Mouse (Mus musculus): ENCODE results near the gene Nectin2. TPM values are rescaled to one million over a fixed set of nuclear protein-coding genes. Genes with fewer than 3 reads are reported as not detected.

The Nectin2 gene
- polyA plus RNA-seq, 1 experiment from 2014 or later, result 57.7 TPM

- WGBS, result 75% methylated on average over 23 of the region's 24 CpGs
- H3K27ac ChIP-seq (ENCODE audit: low read depth, low read length), result peak overlapping the region; percentile 47; the same call in 1 of the 2 replicates
- H3K4me2 ChIP-seq (ENCODE audit: low read length), result no peak overlapping the region
- no peak overlapping the region for H3K9ac ChIP-seq (ENCODE audit: low read depth, low read length)
- no peaks in the 10 kb centered on the region for H3K4me1 ChIP-seq (ENCODE audit: control insufficient read depth, insufficient read depth, low read depth, low read length)
- H3K36me3 ChIP-seq (ENCODE audit: control insufficient read depth, insufficient read depth, low read length), result no peaks in the 10 kb centered on the region
- ATAC-seq, result no peak
- no peaks in the 10 kb centered on the region for H3K9me3 ChIP-seq (ENCODE audit: control insufficient read depth, low read length)
- H3K4me3 ChIP-seq (ENCODE audit: low read length), result no peak overlapping the region
- H3K27me3 ChIP-seq (replicated peaks; ENCODE audit: control insufficient read depth, insufficient read depth, low read length), result no peaks in the 10 kb centered on the region
Observed at GRCm38 (mm10) chr7:19755851-19756786, 5.8 kb upstream of the Nectin2 start.

GRCm38 (mm10) chr7:19755008-19755407 lies 4.7 kb upstream of the Nectin2 start:
- ATAC-seq, result no peak

GRCm38 (mm10) chr7:19754065-19754464 lies 3.8 kb upstream of the Nectin2 start:
- H3K4me2 ChIP-seq (ENCODE audit: low read length), result no peak overlapping the region
- no peaks in the 10 kb centered on the region for H3K27me3 ChIP-seq (replicated peaks; ENCODE audit: control insufficient read depth, insufficient read depth, low read length)
- WGBS, result 85% methylated on average over 1 of the region's 1 CpGs
- no peak overlapping the region for H3K9ac ChIP-seq (ENCODE audit: low read depth, low read length)
- no peaks in the 10 kb centered on the region for H3K9me3 ChIP-seq (ENCODE audit: control insufficient read depth, low read length)
- H3K27ac ChIP-seq (ENCODE audit: low read depth, low read length), result no peak overlapping the region
- H3K4me1 ChIP-seq (ENCODE audit: control insufficient read depth, insufficient read depth, low read depth, low read length), result peaks cover 4% of the 10 kb centered on the region; the same call in 1 of the 2 replicates
- H3K36me3 ChIP-seq (ENCODE audit: control insufficient read depth, insufficient read depth, low read length), result no peaks in the 10 kb centered on the region
- ATAC-seq, result no peak
- H3K4me3 ChIP-seq (ENCODE audit: low read length), result no peak overlapping the region

More at GRCm38 (mm10) chr7:19755008-19755407, 4.7 kb upstream of the Nectin2 start:
- peaks cover 4% of the 10 kb centered on the region; the same call in 1 of the 2 replicates for H3K4me1 ChIP-seq (ENCODE audit: control insufficient read depth, insufficient read depth, low read depth, low read length)
- 85% methylated on average over 2 of the region's 2 CpGs for WGBS
- H3K9ac ChIP-seq (ENCODE audit: low read depth, low read length), result no peak overlapping the region
- no peak overlapping the region for H3K4me3 ChIP-seq (ENCODE audit: low read length)
- H3K27me3 ChIP-seq (replicated peaks; ENCODE audit: control insufficient read depth, insufficient read depth, low read length), result no peaks in the 10 kb centered on the region
- H3K9me3 ChIP-seq (ENCODE audit: control insufficient read depth, low read length), result no peaks in the 10 kb centered on the region
- H3K36me3 ChIP-seq (ENCODE audit: control insufficient read depth, insufficient read depth, low read length), result no peaks in the 10 kb centered on the region
- no peak overlapping the region for H3K4me2 ChIP-seq (ENCODE audit: low read length)
- no peak overlapping the region for H3K27ac ChIP-seq (ENCODE audit: low read depth, low read length)

- Histone ChIP-seq H3K9ac (ENCODE audit: low read depth, low read length) (no peak overlapping the region), H3K4me3 (ENCODE audit: low read length) (no peak overlapping the region), H3K4me1 (ENCODE audit: control insufficient read depth, insufficient read depth, low read depth, low read length) (peaks cover 4% of the 10 kb centered on the region; the same call in 1 of the 2 replicates), H3K9me3 (ENCODE audit: control insufficient read depth, low read length) (no peaks in the 10 kb centered on the region), H3K27ac (ENCODE audit: low read depth, low read length) (no peak overlapping the region), H3K27me3 (replicated peaks; ENCODE audit: control insufficient read depth, insufficient read depth, low read length) (no peaks in the 10 kb centered on the region), H3K36me3 (ENCODE audit: control insufficient read depth, insufficient read depth, low read length) (no peaks in the 10 kb centered on the region), H3K4me2 (ENCODE audit: low read length) (no peak overlapping the region)
- ATAC-seq, result no peak
- whole genome bisulfite sequencing, result 76% methylated on average over 7 of the region's 7 CpGs
Observed at GRCm38 (mm10) chr7:19753587-19753986, 3.3 kb upstream of the Nectin2 start.

GRCm38 (mm10) chr7:19752652-19753051 lies 2.4 kb upstream of the Nectin2 start:
- Histone ChIP-seq H3K27ac (ENCODE audit: low read depth, low read length) (no peak overlapping the region), H3K4me1 (ENCODE audit: control insufficient read depth, insufficient read depth, low read depth, low read length) (peaks cover 12% of the 10 kb centered on the region), H3K4me3 (ENCODE audit: low read length) (no peak overlapping the region), H3K27me3 (replicated peaks; ENCODE audit: control insufficient read depth, insufficient read depth, low read length) (no peaks in the 10 kb centered on the region), H3K9me3 (ENCODE audit: control insufficient read depth, low read length) (no peaks in the 10 kb centered on the region), H3K4me2 (ENCODE audit: low read length) (no peak overlapping the region), H3K36me3 (ENCODE audit: control insufficient read depth, insufficient read depth, low read length) (no peaks in the 10 kb centered on the region), H3K9ac (ENCODE audit: low read depth, low read length) (no peak overlapping the region)
- ATAC-seq, result no peak
- 77% methylated on average over 8 of the region's 8 CpGs for WGBS

- Histone ChIP-seq H3K4me1 (ENCODE audit: control insufficient read depth, insufficient read depth, low read depth, low read length) (peaks cover 26% of the 10 kb centered on the region), H3K36me3 (ENCODE audit: control insufficient read depth, insufficient read depth, low read length) (no peaks in the 10 kb centered on the region), H3K27me3 (replicated peaks; ENCODE audit: control insufficient read depth, insufficient read depth, low read length) (no peaks in the 10 kb centered on the region), H3K27ac (ENCODE audit: low read depth, low read length) (no peak overlapping the region), H3K4me2 (ENCODE audit: low read length) (no peak overlapping the region), H3K4me3 (ENCODE audit: low read length) (no peak overlapping the region), H3K9me3 (ENCODE audit: control insufficient read depth, low read length) (no peaks in the 10 kb centered on the region), H3K9ac (ENCODE audit: low read depth, low read length) (no peak overlapping the region)
- 55% methylated on average over 4 of the region's 4 CpGs for WGBS
- no peak for ATAC-seq
Observed at GRCm38 (mm10) chr7:19751070-19751383, 744 bp upstream of the Nectin2 start.

- Histone ChIP-seq H3K27me3 (replicated peaks; ENCODE audit: control insufficient read depth, insufficient read depth, low read length) (no peaks in the 10 kb centered on the region), H3K4me3 (ENCODE audit: low read length) (peak overlapping the region; percentile 88), H3K4me2 (ENCODE audit: low read length) (peak overlapping the region; percentile 83), H3K9me3 (ENCODE audit: control insufficient read depth, low read length) (no peaks in the 10 kb centered on the region), H3K36me3 (ENCODE audit: control insufficient read depth, insufficient read depth, low read length) (no peaks in the 10 kb centered on the region), H3K27ac (ENCODE audit: low read depth, low read length) (peak overlapping the region; percentile 87), H3K9ac (ENCODE audit: low read depth, low read length) (peak overlapping the region; percentile 97), H3K4me1 (ENCODE audit: control insufficient read depth, insufficient read depth, low read depth, low read length) (peaks cover 28% of the 10 kb centered on the region)
- peak; percentile 93 for ATAC-seq
- under 1% methylated on average over 46 of the region's 46 CpGs for WGBS
Observed at GRCm38 (mm10) chr7:19749389-19750216, 680 bp downstream of the Nectin2 start.

GRCm38 (mm10) chr7:19748219-19749195 lies 1.8 kb downstream of the Nectin2 start:
- Histone ChIP-seq H3K4me3 (ENCODE audit: low read length) (peak overlapping the region; percentile 88), H3K9me3 (ENCODE audit: control insufficient read depth, low read length) (no peaks in the 10 kb centered on the region), H3K27ac (ENCODE audit: low read depth, low read length) (peak overlapping the region; percentile 87), H3K27me3 (replicated peaks; ENCODE audit: control insufficient read depth, insufficient read depth, low read length) (no peaks in the 10 kb centered on the region), H3K4me2 (ENCODE audit: low read length) (peak overlapping the region; percentile 83), H3K36me3 (ENCODE audit: control insufficient read depth, insufficient read depth, low read length) (peaks cover 2% of the 10 kb centered on the region; the same call in 1 of the 2 replicates), H3K4me1 (ENCODE audit: control insufficient read depth, insufficient read depth, low read depth, low read length) (peaks cover 30% of the 10 kb centered on the region), H3K9ac (ENCODE audit: low read depth, low read length) (peak overlapping the region; percentile 97)
- peak; percentile 19 for ATAC-seq
- WGBS, result under 1% methylated on average over 31 of the region's 32 CpGs

Data from hindbrain, embryonic 16.5 days (tissue).